Mouse (Mus musculus) bone marrow macrophage, adult 2 months (primary cell): Measurements from ENCODE around the gene Loxl4.

Experiments
- CTCF ChIP-seq: IDR thresholded peaks from 2 replicates; pipeline ENCODE4 v1.5.1; 2012; ENCODE audit warnings: low read depth, mild to moderate bottlenecking, low read length, moderate library complexity
- POLR2A ChIP-seq: IDR thresholded peaks from 2 replicates; pipeline ENCODE4 v1.6.1; 2012; ENCODE audit warnings: mild to moderate bottlenecking, low read depth, low read length, borderline replicate concordance

DNA sequence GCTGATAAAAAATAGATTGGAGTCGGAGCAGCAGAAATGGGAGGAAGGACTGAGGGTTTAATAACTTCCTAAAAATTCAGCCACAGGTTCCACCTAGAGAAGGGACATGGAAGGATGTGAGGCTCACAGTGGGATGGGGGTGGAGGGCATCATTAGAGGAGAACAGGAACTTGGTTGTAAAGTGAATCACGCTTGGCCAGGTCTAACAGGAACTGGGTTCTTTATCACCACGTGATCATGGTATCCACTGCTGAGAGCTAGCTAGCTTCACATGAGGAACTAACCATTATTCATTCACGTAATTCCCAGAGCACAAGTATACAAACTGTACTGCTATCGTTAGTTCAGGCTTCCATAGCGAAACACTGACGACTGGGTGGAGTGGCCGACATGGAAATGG is 26.9 kb upstream of the Loxl4 start:
- TF ChIP-seq POLR2A, result no peak
- TF ChIP-seq CTCF, result no peak
